Mouse (Mus musculus): Measurements from ENCODE around the gene Btc. TPM values are rescaled to one million over a fixed set of nuclear protein-coding genes. Genes with fewer than 3 reads are reported as not detected.

Btc gene
- total and polyA plus RNA-seq, 3 experiments, result 0.09 to 0.12 TPM; not detected in 1

DNA sequence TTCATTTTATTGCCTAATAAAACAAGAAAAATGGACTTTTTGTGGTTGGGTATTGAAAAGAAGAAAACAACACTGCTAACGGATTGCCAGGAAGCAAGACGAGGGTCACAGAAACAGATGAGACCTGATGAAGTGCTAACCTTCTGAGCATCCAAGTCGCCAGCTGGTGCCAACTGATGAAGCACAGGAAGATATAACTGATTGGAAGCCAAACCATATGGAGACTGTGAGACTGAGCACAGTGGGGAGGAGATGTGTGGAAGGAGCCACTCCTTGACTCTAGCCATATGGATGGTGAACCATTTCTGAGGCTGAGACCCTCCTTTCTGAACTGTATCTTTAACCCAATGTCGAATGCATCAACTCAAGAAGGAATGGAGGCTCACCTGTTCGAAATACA lies 57.1 kb downstream of the Btc start:
- H3K9me3 ChIP-seq (replicated peaks; ENCODE audit: low read length), result no peaks in the 10 kb centered on the region
- TF ChIP-seq JUND (conservative IDR thresholded peaks at IDR 0.05; ENCODE audit: low read depth, low read length) (no peak), USF1 (IDR thresholded peaks at IDR 0.05; ENCODE audit: low read depth, low read length) (no peak), MYC (IDR thresholded peaks at IDR 0.05; ENCODE audit: low read depth, low read length) (no peak), UBTF (IDR thresholded peaks at IDR 0.05; ENCODE audit: low read depth, low read length) (no peak), ZMIZ1 (IDR thresholded peaks at IDR 0.05; ENCODE audit: low read depth, low read length) (no peak)
- H3K27me3 ChIP-seq (replicated peaks), result no peaks in the 10 kb centered on the region
- no peak overlapping the region for H3K27ac ChIP-seq (ENCODE audit: insufficient read depth, low read depth)
- dilution Hi-C loops (cut with MboI; ENCODE audit: extremely low pct_ligation_motif_present, extremely low pct_unique_long_range_greater_than_20kb, low sequenced_read_pairs) (no loop called here), in situ Hi-C loops (cut with MboI; ENCODE audit: low pct_ligation_motif_present, low pct_unique_long_range_greater_than_20kb, low sequenced_read_pairs) (no loop called here)
- H3K36me3 ChIP-seq (replicated peaks in 1 of 2; ENCODE audit: control insufficient read depth in 1 of 2, insufficient read depth in 1 of 2, low read length in 1 of 2), result no peaks in the 10 kb centered on the region
- H3K4me1 ChIP-seq (ENCODE audit: control insufficient read depth in 1 of 2, insufficient read depth in 2 of 2), result peaks cover 0 to 9% of the 10 kb centered on the region in 2 experiments; a peak in 1 of 4 replicates
- no peak overlapping the region for H3K4me2 ChIP-seq (ENCODE audit: insufficient read depth, low read depth, poor library complexity, severe bottlenecking)
- no peak overlapping the region for H3K9ac ChIP-seq (ENCODE audit: insufficient read depth, low read depth)
- no peak overlapping the region for H3K4me3 ChIP-seq (replicated peaks in 1 of 3; ENCODE audit: low read depth in 2 of 3, low read length in 2 of 3, poor library complexity in 1 of 3)
- H3K79me2 ChIP-seq (replicated peaks; ENCODE audit: control insufficient read depth, extremely low read depth, insufficient read depth, poor library complexity, severe bottlenecking), result no peaks in the 10 kb centered on the region
- DNase-seq (ENCODE audit: extremely low read depth), result no peak

DNA sequence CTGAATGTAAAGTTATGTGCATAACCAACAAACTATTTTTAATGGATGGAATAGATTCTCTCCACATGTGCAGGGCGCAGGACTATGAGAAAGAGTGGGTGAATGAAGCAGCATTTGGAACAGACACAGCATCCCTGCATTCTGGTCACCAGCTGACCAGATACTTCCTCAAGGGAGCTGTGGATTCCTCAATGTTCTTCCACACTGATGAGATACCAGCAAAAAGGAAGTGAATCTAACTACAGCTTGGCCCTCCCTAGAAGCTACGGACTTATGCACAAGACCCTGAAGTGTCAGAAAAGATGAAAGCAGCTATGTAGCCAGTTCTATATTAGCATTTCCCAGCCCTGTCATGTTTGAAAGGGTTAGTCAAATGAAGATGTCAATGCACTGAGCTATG lies 57.7 kb downstream of the Btc start:
- Histone ChIP-seq H3K9me3 (replicated peaks; ENCODE audit: low read length) (no peaks in the 10 kb centered on the region), H3K4me2 (ENCODE audit: insufficient read depth, low read depth, poor library complexity, severe bottlenecking) (no peak overlapping the region), H3K27me3 (replicated peaks) (no peaks in the 10 kb centered on the region), H3K27ac (ENCODE audit: insufficient read depth, low read depth) (no peak overlapping the region), H3K4me3 (replicated peaks in 1 of 3; ENCODE audit: low read depth in 2 of 3, low read length in 2 of 3, poor library complexity in 1 of 3) (no peak overlapping the region), H3K4me1 (ENCODE audit: control insufficient read depth in 1 of 2, insufficient read depth in 2 of 2) (peaks cover 0 to 9% of the 10 kb centered on the region in 2 experiments; a peak in 1 of 4 replicates), H3K36me3 (replicated peaks in 1 of 2; ENCODE audit: control insufficient read depth in 1 of 2, insufficient read depth in 1 of 2, low read length in 1 of 2) (no peaks in the 10 kb centered on the region), H3K9ac (ENCODE audit: insufficient read depth, low read depth) (no peak overlapping the region), H3K79me2 (replicated peaks; ENCODE audit: control insufficient read depth, extremely low read depth, insufficient read depth, poor library complexity, severe bottlenecking) (no peaks in the 10 kb centered on the region)
- dilution Hi-C loops (cut with MboI; ENCODE audit: extremely low pct_ligation_motif_present, extremely low pct_unique_long_range_greater_than_20kb, low sequenced_read_pairs), result no loop called here
- in situ Hi-C loops (cut with MboI; ENCODE audit: low pct_ligation_motif_present, low pct_unique_long_range_greater_than_20kb, low sequenced_read_pairs), result no loop called here
- TF ChIP-seq ETS1 (conservative IDR thresholded peaks at IDR 0.05; ENCODE audit: low read depth, low read length), result no peak
- no peak for DNase-seq (ENCODE audit: extremely low read depth)

DNA sequence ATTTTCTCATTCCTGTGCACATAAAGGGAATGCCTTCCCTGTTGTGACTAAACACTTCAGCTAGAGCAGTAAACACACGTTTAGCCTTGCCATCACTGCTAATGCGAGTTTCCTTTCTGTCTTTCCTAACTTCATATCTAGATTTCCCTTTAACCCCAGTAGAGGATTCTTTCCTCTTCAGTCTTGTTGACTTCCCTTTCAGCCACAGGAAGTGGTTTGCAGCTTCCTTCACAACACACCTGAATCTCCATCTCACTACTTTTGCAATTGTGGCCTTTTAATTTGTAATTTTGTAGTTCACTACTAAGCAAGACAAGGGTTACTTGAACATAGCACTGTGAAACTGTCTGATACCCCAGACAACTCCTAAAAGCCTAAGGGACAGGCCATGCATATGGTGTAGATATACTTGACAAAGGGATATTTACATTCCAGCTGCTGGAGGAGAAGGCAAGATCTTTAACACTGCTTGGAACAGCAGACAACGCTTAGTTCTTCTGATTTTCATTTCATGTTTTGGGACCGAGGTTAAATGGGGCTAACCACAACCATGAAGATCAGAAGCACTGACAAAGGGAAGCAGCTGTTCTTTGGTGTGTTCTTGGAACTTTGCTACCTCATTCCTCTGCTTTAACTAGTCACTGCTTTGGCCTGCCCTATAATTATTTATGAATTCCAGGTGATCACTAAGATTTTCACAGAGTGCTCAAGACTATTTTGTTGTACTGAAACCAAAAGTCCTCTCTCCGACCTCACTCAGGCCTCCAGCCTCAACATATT lies 60.6 kb downstream of the Btc start:
- Histone ChIP-seq H3K27me3 (replicated peaks) (no peaks in the 10 kb centered on the region), H3K4me1 (ENCODE audit: control insufficient read depth in 1 of 2, insufficient read depth in 2 of 2) (peaks cover 0 to 12% of the 10 kb centered on the region in 2 experiments; a peak in 1 of 4 replicates), H3K4me2 (ENCODE audit: insufficient read depth, low read depth, poor library complexity, severe bottlenecking) (no peak overlapping the region), H3K36me3 (replicated peaks in 1 of 2; ENCODE audit: control insufficient read depth in 1 of 2, insufficient read depth in 1 of 2, low read length in 1 of 2) (no peaks in the 10 kb centered on the region), H3K9ac (ENCODE audit: insufficient read depth, low read depth) (no peak overlapping the region), H3K9me3 (replicated peaks; ENCODE audit: low read length) (no peaks in the 10 kb centered on the region), H3K79me2 (replicated peaks; ENCODE audit: control insufficient read depth, extremely low read depth, insufficient read depth, poor library complexity, severe bottlenecking) (no peaks in the 10 kb centered on the region), H3K27ac (ENCODE audit: insufficient read depth, low read depth) (no peak overlapping the region), H3K4me3 (replicated peaks in 1 of 3; ENCODE audit: low read depth in 2 of 3, low read length in 2 of 3, poor library complexity in 1 of 3) (no peak overlapping the region)
- in situ Hi-C loops (cut with MboI; ENCODE audit: low pct_ligation_motif_present, low pct_unique_long_range_greater_than_20kb, low sequenced_read_pairs), result no loop called here
- DNase-seq (ENCODE audit: extremely low read depth), result no peak
- TF ChIP-seq SMC3 (IDR thresholded peaks at IDR 0.05; ENCODE audit: low read depth, low read length) (no peak), MAX (IDR thresholded peaks at IDR 0.05; ENCODE audit: low read length) (no peak), HCFC1 (IDR thresholded peaks at IDR 0.05; ENCODE audit: low read depth, low read length) (no peak), RAD21 (IDR thresholded peaks at IDR 0.05; ENCODE audit: low read depth, low read length) (no peak), CTCF (conservative IDR thresholded peaks at IDR 0.05 in 1 of 2, IDR thresholded peaks at IDR 0.05 in 1 of 2; ENCODE audit: low read depth in 2 of 2, low read length in 2 of 2) (no peak), RCOR1 (conservative IDR thresholded peaks at IDR 0.05; ENCODE audit: low read depth, low read length) (no peak), TCF12 (IDR thresholded peaks at IDR 0.05; ENCODE audit: low read depth, low read length) (no peak), POLR2A (IDR thresholded peaks at IDR 0.05; ENCODE audit: low read depth, low read length) (no peak), SIN3A (IDR thresholded peaks at IDR 0.05; ENCODE audit: low read length) (no peak), IRF4 (IDR thresholded peaks at IDR 0.05; ENCODE audit: low read depth, low read length) (no peak), ZNF384 (IDR thresholded peaks at IDR 0.05; ENCODE audit: low read depth, low read length) (no peak), USF2 (conservative IDR thresholded peaks at IDR 0.05; ENCODE audit: low read depth, low read length) (no peak), PAX5 (IDR thresholded peaks at IDR 0.05; ENCODE audit: low read length) (no peak), BHLHE40 (IDR thresholded peaks at IDR 0.05; ENCODE audit: low read depth, low read length) (no peak), MXI1 (IDR thresholded peaks at IDR 0.05; ENCODE audit: low read depth, low read length) (no peak), JUN (IDR thresholded peaks at IDR 0.05; ENCODE audit: insufficient read depth, low read depth, low read length) (no peak), MEF2A (IDR thresholded peaks at IDR 0.05; ENCODE audit: borderline replicate concordance, low read depth, low read length) (no peak), NELFE (IDR thresholded peaks at IDR 0.05; ENCODE audit: low read depth, low read length) (no peak), TBP (conservative IDR thresholded peaks at IDR 0.05; ENCODE audit: low read depth, low read length) (no peak), E2F4 (IDR thresholded peaks at IDR 0.05; ENCODE audit: insufficient replicate concordance, low read depth, low read length) (no peak)
- dilution Hi-C loops (cut with MboI; ENCODE audit: extremely low pct_ligation_motif_present, extremely low pct_unique_long_range_greater_than_20kb, low sequenced_read_pairs), result no loop called here
